Mouse (Mus musculus): Measurements from ENCODE around the gene Zfp385b.

Zfp385b gene

GRCm38 (mm10) chr2:77709206-77709794, 110.1 kb downstream of the Zfp385b start:
- peak; percentile 33 for DNase-seq (ENCODE audit: extremely low read depth, low read depth)

- no peak for DNase-seq (ENCODE audit: extremely low read depth, low read depth)
Measured at GRCm38 (mm10) chr2:77707138-77707537, 112.3 kb downstream of the Zfp385b start.

DNA sequence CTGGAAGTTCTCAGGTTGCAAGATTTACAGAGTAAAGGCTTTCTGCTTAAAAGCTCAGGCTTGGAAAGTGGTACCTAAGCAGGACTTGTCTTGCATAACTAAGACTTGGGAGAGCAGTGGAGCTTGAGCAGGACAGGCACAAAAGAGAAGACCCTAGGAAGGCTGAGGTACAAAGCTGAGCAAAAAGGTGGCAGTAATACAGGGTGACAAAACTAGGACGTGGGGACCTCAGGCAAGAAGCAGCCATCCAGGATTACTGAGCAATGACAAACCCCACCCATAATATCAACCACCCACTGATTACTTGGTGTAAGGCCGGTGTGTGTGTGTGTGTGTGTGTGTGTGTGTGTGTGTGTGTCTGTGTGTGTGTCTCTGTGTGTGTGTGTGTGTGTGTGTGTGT, 114.0 kb downstream of the Zfp385b start:
- no peak for DNase-seq (ENCODE audit: extremely low read depth, low read depth)

DNA sequence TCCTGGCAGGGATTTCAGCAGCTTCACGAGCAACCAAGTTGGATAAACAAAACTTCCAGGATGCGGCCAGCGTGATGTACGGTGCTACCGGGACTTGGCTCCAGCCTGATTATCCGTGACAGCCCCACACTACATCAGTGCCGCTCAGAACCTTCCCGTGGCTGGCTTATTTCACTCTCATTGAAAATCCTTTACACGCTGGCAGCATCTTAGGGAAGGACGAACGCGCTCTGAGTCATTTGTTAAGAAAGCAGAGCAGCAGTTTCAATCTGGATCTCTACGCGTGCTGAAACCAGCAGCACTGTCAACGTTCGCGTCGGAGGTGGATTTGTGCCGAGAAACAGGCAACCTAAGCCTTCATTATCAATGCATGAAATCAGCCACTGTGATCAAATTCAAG, 116.4 kb downstream of the Zfp385b start:
- DNase-seq (ENCODE audit: extremely low read depth, low read depth) = no peak

DNA sequence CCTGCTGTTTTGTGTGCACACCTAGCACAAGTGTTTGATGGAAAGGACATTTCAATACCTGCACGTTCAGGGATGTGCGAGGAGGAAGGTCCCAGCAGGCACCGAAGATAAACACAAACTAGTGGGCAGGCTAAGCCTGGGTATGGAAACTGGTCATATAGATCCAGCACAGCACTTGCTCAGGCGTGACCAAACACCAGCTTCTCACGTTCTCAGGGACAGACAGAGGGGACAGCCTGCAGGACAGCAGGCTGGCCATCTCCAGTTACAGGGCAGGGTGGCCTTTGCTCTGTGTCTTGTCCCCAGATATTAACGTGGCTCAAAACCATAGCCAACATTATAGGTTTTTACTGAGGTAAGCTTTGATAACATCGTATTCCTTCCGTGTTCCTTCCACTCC, 128.3 kb downstream of the Zfp385b start:
- no peak for DNase-seq (ENCODE audit: extremely low read depth, low read depth)

GRCm38 (mm10) chr2:77690316-77690715, 129.1 kb downstream of the Zfp385b start:
- no peak for DNase-seq (ENCODE audit: extremely low read depth, low read depth)

- DNase-seq (ENCODE audit: extremely low read depth, low read depth) = no peak
Measured at GRCm38 (mm10) chr2:77688651-77689050, 130.8 kb downstream of the Zfp385b start.

GRCm38 (mm10) chr2:77684088-77684487, 135.4 kb downstream of the Zfp385b start:
- DNase-seq (ENCODE audit: extremely low read depth, low read depth) = no peak

GRCm38 (mm10) chr2:77682205-77682604, 137.2 kb downstream of the Zfp385b start:
- no peak for DNase-seq (ENCODE audit: extremely low read depth, low read depth)

DNA sequence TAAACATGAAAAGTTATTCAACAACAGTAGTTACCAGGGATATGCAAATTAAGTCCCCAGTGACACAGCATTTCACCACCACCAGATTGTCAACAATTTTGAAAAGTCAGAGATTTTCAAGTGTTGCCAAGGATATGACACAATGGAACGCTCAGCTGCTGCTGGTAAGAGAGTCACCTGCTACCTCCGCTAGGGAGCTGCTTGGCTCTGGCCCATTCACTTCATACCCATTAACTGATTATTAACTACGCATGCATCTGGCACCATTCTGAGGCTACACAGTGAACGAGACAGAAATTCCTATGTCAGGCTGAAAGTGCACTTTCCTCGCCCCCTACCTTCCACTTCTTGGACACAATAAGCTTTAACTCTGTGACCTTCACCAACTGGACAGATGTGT, 137.7 kb downstream of the Zfp385b start:
- DNase-seq (ENCODE audit: extremely low read depth, low read depth) = no peak

DNA sequence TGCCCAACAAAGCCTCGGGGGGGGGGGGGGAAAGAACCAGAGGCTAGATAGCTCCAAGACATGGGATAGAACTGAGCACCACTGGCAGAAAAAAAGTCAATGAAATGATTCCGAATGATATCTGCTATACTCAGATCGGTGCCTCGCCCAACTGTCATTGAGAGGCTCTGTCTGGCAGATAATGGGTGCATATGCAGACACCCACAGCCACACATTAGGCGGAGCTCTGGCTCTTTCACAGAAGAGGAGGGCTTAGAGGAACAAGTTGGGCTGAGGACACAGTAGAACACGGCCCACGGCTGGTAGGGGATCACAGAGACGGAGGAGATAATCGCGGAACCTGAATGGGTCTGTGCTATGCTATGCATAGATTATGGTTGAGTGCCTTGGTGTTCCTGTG, 145.7 kb downstream of the Zfp385b start:
- peak; percentile 12 for DNase-seq (ENCODE audit: extremely low read depth, low read depth)

GRCm38 (mm10) chr2:77672215-77672905, 147.1 kb downstream of the Zfp385b start:
- no peak for DNase-seq (ENCODE audit: extremely low read depth, low read depth)

DNA sequence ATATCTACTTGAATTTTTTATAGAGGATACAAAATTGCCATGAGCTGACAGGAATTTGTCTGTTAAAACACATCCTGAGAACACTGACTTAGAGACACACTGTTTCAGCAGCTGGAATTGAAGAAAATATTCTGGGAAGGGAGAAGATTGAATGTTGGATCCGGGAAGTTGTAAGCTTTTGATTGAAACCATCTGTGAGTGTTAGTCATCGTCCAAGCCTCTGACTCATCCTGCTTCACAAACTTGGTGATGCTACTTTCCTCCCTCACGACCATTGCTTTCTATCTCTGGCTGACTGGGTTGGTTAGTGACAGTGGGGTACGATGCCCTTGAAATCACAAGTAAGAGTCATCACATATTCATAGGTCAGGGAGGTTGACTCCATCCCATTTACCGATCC, 157.3 kb downstream of the Zfp385b start:
- no peak for DNase-seq (ENCODE audit: extremely low read depth, low read depth)

DNA sequence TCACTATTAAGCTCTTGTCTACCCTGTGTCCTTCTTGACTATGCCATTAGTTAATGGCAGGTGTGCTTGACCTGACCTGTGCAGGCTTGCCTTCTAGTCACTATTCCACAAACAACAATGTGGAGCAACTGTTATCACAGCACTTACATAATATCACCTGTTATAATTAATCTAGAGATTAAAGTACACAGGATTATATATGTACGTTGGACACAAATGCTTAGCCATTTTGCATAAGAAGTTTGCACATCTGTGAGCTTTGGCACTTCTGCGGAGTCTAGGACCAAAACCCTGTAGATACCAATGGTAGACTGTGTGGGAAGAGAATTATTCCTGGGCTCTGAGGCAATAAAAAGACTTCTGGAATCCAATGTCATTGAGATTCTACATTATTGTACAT, 165.8 kb downstream of the Zfp385b start:
- no peak for DNase-seq (ENCODE audit: extremely low read depth, low read depth)

DNA sequence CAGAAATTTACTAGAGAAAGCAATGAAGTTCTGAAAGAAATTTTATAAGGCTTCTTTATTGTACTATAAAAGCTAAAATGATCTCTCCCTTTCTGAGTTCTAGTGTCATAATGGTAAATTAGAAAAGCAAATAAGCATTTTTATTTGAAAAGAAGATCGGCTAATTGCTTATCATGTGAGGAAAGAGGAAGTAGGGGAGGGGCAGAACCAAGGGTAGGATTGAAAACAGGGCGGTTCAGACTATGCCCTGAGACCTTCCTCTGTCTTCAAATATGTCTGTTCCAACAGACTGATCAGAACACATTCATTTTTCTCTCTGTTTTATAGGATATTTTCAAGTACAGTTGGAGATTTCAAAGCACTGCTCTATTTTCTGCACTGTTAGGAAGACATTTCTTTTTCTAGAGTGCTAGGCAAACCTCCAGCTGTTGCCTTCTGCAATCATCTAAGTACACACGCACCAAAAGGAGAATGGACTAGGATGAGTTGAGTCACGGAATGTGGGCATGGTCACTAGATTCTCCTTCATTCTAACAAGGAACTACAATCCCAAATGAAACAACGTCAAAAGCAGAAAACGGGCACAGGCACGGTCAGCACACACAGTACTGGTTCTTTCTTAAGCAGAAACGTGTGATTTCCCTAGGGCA, 177.8 kb downstream of the Zfp385b start:
- DNase-seq (ENCODE audit: extremely low read depth, low read depth) = peak; percentile 63

DNA sequence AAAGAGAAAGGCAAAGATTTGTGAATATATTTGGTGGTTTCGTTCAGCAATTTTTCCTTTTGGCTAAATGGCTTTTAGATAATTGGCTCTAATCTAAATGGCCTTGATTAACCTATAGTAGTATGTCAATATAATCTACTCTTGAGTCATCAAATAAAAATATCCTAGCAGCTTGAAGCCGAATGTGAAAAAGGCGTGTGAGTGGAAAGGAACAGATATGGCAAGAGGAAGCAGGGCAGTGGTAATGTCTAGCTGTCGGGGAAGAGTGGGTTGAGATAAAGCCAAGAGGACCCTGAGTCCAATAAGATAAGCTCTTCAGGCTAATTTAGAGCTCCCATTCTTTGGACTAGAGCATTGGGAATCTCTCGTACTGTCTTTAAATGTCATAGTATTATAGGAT, 179.4 kb downstream of the Zfp385b start:
- peak; percentile 67 for DNase-seq (ENCODE audit: extremely low read depth, low read depth)

DNA sequence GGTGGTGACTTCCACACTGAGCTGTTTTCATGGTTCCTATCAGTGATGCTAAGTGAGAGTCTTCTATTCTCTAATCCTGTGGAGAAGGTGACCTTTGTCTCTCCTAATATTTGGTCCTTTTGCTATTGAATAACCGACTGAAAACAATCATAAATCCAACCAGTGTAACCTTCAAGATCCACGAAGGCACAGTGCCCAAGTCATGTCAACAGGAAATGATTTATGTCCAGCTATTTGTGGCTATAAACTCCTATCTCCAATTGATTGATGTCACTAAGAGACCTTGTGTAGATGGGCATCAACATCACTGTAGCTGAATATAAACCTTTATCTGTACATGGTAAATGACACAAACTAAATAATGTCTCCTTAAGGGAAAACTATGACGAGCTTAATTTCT, 187.8 kb downstream of the Zfp385b start:
- no peak for DNase-seq (ENCODE audit: extremely low read depth, low read depth)

DNA sequence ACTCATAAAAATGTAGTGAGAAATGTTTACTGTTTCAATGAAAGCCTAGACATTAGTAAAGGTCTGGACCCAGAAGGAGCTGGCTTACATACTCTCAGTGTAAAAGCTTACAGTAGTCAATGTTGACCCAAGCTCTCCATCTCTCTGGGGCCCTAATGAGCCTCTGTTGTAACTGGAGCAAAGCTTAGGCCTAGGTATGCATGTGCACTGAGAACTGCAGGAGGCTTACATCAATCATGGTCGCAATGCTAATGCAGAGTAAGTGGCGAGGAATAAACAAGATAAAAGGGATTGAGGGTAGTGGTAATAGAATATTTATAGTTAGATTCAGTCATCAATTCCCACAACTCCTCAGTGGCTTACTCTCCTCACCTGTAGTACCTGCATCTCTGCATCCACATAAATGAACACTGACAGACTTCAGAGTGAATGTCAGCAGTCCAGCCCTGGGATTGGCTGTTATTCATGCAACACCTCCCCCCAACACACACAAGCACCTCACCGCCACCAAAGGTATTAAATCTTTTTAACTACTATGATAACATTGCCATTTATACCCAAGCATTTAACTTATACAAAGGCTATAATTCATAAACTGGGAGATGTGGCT, 191.7 kb downstream of the Zfp385b start:
- no peak for DNase-seq (ENCODE audit: extremely low read depth, low read depth)

DNA sequence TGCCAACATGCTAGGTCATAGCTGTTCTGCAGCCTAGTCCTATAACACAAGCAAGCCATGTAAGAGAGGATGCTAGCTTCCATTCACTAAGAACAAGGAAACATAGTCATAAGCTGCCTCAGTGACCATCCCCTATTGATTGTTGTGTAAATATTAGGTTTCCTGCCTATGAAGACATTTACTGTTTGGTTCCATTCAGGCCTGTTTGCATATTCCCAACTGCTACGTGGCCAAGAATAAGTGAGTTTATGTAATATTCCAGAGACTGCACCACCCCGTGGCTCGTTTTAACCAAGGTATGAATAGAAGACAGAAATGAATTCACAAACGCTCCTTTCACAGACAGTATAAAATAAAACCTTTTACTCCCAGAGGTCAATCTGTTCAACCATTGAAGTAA, 200.8 kb downstream of the Zfp385b start:
- no peak for DNase-seq (ENCODE audit: extremely low read depth, low read depth)

- no peak for DNase-seq (ENCODE audit: extremely low read depth, low read depth)
Measured at GRCm38 (mm10) chr2:77610303-77610991, 209.0 kb downstream of the Zfp385b start.

- no peak for DNase-seq (ENCODE audit: extremely low read depth, low read depth)
Measured at GRCm38 (mm10) chr2:77609452-77609851, 210.0 kb downstream of the Zfp385b start.

GRCm38 (mm10) chr2:77608666-77609065, 210.8 kb downstream of the Zfp385b start:
- DNase-seq (ENCODE audit: extremely low read depth, low read depth) = no peak

Measured in MEL-GATA-1-ER (cell line).